Mouse (Mus musculus): ENCODE measurements around the gene Lpxn.

- no peak for TF ChIP-seq TAL1 (conservative IDR thresholded peaks at IDR 0.05; ENCODE audit: low read depth, low read length)
- no peak for TF ChIP-seq CTCF (IDR thresholded peaks at IDR 0.05; ENCODE audit: low read depth, low read length)
- TF ChIP-seq GATA1 (IDR thresholded peaks at IDR 0.05; ENCODE audit: borderline replicate concordance, low read length) = no peak
- no peak for TF ChIP-seq POLR2AphosphoS5 (IDR thresholded peaks at IDR 0.05; ENCODE audit: insufficient replicate concordance, low read depth, low read length)
These were observed 4.6 kb downstream of the Lpxn start for GRCm38 (mm10) chr19:12800621-12801020.
